Mouse (Mus musculus) left cerebral cortex, adult 2 months (tissue): Measurements from ENCODE around the gene Hbb-y. TPM values are rescaled to one million over a fixed set of nuclear protein-coding genes. Genes with fewer than 3 reads are reported as not detected.
"Not testable (repeated sequence)": the region's sequence is repeated elsewhere in the genome, so short reads cannot be mapped to it uniquely, and the experiment has no call there.

Experiments used
- DNase-seq, 2 experiments: peaks; one replicate each; pipeline ENCODE4 v3.0.0; 2021 to 2022; ENCODE audit warnings: low spot score in 2 of 2, mixed read lengths in 1 of 2; ENCODE audit errors: extremely low spot score in 1 of 2
- H3K27ac ChIP-seq: fragments of 200-600 bp; 2 replicates; pipeline ENCODE4 v1.8.1; 2022
- H3K4me3 ChIP-seq: fragments of 200-600 bp; 2 replicates; pipeline ENCODE4 v1.8.1; 2022
- CTCF ChIP-seq: fragments of 200-600 bp; IDR thresholded peaks from 2 replicates; pipeline ENCODE4 v1.8.1; 2022; ENCODE audit warnings: antibody characterized with exemption, mild to moderate bottlenecking, moderate library complexity
- intact Hi-C: fragments of 180-260 bp; cut with DNase I; formaldehyde crosslinking; loops from one replicate; pipeline ENCODE4 v1.15.1; 2025
- total RNA-seq, 2 experiments: library from RNA; stranded (reverse); gene quantifications; 2 replicates each; pipeline ENCODE4 v1.2.3; 2021

Gene Hbb-y
- total RNA-seq, 2 experiments from 2014 or later, result not detected

DNA sequence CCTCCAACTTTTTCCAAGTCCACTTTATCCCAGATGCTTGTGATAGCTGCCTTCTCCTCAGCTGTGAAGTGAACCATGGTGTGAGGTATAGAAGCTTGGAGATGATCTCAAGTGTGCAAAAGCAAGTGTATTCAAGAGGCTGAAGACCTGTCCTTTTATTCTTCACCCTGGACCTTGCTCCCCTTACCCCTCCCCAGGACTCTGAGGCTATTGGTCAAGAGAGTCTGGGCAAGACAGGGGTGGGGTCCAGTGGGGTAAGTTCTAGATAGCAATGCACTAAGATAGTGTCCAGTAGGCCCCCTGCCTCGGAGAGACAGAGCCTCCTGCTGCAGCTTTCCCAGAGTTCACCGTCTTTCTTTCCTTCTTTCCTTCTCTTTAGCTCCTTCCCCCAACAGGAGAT is 10.0 kb downstream of the Hbb-y start, which contains the start of gene Hbb-bh1:
TSS of gene Hbb-bh1 (minus strand) at position 131 of the 400 bp plus-strand sequence.
- no peak within 1 kb of the TSS for H3K4me3 ChIP-seq
- no peak for TF ChIP-seq CTCF
- intact Hi-C loops, result no loop called here
- DNase-seq, result no peak
- H3K27ac ChIP-seq, result no peak within 1 kb of the TSS

DNA sequence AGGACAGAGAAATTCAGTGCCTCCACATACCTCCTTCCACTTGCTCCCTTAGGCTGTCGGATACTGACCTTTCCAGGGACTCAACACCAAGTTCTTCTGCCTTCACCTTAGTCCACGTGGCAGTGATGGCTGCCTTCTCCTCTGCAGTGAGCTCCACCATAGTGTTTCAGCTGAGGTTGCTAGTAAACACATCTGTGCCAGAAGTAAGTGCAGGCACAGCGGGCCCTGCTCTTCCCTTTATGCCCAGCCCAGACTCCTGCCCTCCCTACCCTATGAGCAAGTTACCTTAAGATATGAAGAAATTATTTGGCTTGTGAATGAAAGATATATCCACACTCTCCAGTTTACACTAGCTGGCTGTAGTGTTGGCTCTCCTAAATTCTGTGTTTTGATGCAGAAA is 12.7 kb downstream of the Hbb-y start, which contains the start of gene Hbb-bh2:
TSS of gene Hbb-bh2 (minus strand) at position 253 of the 400 bp plus-strand sequence.
- no peak within 1 kb of the TSS for H3K27ac ChIP-seq
- intact Hi-C loops, result no loop called here
- TF ChIP-seq CTCF, result no peak
- H3K4me3 ChIP-seq, result no peak within 1 kb of the TSS
- no peak for DNase-seq

DNA sequence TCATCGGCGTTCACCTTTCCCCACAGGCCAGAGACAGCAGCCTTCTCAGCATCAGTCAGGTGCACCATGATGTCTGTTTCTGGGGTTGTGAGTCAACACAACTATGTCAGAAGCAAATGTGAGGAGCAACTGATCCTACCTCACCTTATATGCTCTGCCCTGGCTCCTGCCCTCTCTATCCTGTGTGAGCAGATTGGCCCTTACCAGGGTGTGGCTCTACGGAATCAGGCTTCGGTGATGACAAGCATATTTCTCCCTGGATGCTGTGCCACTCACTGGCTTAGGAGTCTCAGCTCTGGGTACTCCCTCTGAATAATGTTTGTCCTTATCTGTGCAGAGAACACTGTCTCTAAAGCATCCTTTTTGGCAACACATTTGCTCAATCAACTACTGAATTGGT is 25.2 kb downstream of the Hbb-y start, which contains the start of gene Hbb-bs:
TSS of gene Hbb-bs (minus strand) at position 289 of the 400 bp plus-strand sequence.
- no peak within 1 kb of the TSS for H3K4me3 ChIP-seq
- no peak within 1 kb of the TSS for H3K27ac ChIP-seq
- TF ChIP-seq CTCF, result no peak
- intact Hi-C loops, result no loop called here
- DNase-seq, result no peak

DNA sequence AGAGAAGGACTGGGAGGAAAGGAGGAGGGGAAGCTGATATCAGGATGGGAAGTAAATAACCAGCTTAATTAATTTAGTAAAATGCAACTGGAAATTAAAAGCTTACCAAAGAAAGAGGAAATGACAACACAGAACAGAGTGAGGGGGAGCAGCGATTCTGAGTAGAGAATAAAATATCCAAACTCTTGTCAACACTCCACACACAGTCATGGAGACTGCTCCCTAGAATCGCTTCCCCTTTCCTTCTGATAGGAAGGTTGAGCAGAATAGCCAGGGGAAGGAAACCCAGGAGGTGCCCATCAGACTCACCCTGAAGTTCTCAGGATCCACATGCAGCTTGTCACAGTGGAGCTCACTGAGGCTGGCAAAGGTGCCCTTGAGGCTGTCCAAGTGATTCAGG is 25.9 kb downstream of the Hbb-y start:
- DNase-seq, intact Hi-C loops, H3K4me3 ChIP-seq, H3K27ac ChIP-seq: not testable (repeated sequence)

DNA sequence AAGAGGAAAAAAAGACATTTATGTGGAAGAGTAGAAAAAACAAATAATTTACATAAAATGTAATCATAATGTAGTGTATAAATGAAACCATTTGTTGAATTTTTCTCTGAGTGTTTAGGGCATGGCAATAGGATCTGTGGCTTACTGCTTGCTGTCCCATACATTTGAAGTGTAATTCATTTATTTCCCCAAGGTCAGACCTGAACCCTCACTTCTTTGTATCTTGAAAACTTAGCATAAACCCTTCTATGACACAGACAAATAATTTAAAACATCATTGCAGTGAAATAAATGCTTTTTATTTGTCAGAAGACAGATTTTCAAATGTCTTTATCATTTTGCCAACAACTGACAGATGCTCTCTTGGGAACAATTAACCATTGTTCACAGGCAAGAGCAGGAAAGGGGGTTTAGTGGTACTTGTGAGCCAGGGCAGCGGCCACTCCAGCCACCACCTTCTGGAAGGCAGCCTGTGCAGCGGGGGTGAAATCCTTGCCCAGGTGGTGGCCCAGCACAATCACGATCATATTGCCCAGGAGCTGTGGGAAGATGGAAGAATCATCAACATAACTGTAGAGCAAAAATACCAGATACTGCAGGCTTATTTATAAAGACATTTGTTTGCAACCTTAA is 26.6 kb downstream of the Hbb-y start:
- no peak for TF ChIP-seq CTCF
- DNase-seq, result no peak
- intact Hi-C loops, result no loop called here
- H3K27ac ChIP-seq, result no peak overlapping the region
- no peak overlapping the region for H3K4me3 ChIP-seq

DNA sequence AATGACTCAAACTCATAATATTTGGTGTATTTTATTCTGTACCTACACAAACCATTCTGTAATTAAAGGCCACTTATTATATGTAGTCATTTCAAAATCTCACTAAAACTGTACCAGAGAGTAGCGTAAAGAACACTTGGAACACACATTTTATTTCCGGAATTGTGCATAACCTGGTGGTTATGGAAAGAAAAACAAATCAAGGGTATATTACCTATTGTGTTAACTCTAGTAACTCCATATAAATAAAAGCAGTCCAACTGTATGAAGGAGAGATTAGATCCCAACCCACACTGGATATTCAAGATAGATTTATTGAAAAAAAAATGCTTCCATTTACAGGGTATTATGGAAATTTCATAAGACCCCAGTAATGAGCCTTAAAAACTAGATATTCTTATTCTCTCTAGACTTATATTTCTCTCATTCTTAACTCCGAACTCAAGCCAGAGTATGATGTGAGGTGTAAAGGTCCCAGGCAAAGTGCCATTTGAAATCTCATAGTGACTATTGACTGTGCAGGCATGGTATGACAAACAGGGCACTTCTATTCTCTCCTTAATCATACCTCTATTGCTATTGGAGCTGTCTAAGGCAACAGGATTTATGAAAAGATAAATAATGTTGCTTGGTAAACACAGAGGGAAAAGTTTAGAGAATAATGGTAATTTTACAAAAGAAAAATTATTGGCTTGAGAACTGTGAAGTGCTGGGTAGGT is 27.3 kb downstream of the Hbb-y start:
- DNase-seq, result no peak
- no peak for TF ChIP-seq CTCF
- intact Hi-C loops, result no loop called here
- Histone ChIP-seq H3K4me3 (no peak overlapping the region), H3K27ac (no peak overlapping the region)

DNA sequence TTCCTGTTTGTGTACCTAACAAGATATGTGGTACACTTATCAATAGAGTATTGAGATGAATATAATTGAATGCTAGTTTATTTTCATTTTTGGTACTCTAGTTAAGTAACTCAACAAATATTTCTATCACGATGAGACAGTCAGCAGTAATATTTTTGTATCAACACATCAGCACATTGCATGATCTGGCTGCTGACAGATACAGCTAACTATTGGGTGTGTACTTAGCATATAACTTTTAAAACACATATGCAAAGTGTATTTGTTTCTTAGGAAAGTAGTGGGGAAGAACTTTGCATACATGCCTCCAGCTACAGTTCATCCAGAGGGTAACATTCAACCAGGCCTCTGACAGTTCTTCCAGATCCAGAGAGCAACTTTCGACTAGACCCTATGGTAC is 28.4 kb downstream of the Hbb-y start:
- DNase-seq, result no peak
- TF ChIP-seq CTCF, result no peak
- intact Hi-C loops, result no loop called here
- H3K4me3 ChIP-seq, result no peak overlapping the region
- no peak overlapping the region for H3K27ac ChIP-seq

DNA sequence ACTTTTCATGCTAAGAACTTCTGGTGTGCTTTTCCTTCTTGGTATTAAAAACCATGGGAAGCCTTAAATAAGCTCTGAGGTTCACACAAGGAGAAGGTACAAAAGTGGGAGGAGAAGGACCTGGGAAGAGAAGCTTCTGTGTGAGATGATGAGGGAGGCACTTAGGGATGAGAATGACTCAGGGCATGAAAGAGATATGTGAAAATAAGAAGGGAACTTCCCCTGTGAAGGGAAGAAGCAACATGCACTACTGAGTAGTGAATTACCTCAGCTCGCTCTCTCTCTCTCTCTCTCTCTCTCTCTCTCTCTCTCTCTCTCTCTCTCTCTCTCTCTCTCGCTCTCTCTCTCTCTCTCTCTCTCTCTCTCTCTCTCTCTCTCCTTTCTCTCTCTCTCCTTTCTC is 37.9 kb downstream of the Hbb-y start:
- H3K4me3 ChIP-seq, DNase-seq, H3K27ac ChIP-seq, intact Hi-C loops: not testable (repeated sequence)

DNA sequence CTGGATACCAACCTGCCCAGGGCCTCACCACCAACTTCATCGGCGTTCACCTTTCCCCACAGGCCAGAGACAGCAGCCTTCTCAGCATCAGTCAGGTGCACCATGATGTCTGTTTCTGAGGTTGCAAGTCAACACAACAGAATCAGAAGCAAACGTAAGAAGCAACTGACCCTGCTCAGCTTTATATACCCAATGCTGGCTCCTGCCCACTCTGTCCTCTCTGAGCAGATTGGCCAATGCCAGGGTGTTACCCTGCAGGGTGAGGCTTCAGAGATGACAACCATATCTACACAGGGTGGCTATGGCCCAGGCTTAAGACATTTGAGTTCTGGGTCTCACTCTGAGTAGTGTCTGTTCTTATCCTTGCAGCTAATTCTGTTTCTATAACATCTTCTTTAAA is 39.2 kb downstream of the Hbb-y start, which contains the start of gene Hbb-bt:
TSS of gene Hbb-bt (minus strand) at position 231 of the 400 bp plus-strand sequence.
- no peak within 1 kb of the TSS for H3K4me3 ChIP-seq
- intact Hi-C loops, result no loop called here
- DNase-seq, result no peak
- no peak within 1 kb of the TSS for H3K27ac ChIP-seq
- TF ChIP-seq CTCF, result no peak

DNA sequence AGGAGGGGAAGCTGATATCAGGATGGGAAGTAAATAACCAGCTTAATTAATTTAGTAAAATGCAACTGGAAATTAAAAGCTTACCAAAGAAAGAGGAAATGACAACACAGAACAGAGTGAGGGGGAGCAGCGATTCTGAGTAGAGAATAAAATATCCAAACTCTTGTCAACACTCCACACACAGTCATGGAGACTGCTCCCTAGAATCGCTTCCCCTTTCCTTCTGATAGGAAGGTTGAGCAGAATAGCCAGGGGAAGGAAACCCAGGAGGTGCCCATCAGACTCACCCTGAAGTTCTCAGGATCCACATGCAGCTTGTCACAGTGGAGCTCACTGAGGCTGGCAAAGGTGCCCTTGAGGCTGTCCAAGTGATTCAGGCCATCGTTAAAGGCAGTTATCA is 39.9 kb downstream of the Hbb-y start:
- H3K4me3 ChIP-seq, intact Hi-C loops, DNase-seq, H3K27ac ChIP-seq: not testable (repeated sequence)

DNA sequence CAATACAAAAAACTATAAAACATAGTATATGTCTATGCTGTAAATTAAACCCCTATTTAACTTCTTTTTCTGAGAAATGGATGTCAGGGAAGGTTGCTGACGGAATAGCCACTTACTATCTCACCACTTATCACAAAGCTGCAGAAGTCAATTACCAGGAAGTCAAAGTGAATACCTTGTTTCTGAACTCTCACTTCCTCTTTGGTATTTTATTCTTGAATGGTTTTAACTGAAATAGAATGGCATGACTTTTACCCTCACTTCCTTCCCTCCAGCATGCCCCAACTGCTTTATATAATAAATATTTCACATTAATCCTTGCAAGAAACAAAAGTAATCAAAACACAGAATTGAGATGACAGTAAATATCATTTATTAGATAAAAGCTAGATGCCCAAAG is 40.8 kb downstream of the Hbb-y start:
- intact Hi-C loops, result no loop called here
- H3K4me3 ChIP-seq, result no peak overlapping the region
- no peak for TF ChIP-seq CTCF
- DNase-seq, result no peak
- no peak overlapping the region for H3K27ac ChIP-seq

DNA sequence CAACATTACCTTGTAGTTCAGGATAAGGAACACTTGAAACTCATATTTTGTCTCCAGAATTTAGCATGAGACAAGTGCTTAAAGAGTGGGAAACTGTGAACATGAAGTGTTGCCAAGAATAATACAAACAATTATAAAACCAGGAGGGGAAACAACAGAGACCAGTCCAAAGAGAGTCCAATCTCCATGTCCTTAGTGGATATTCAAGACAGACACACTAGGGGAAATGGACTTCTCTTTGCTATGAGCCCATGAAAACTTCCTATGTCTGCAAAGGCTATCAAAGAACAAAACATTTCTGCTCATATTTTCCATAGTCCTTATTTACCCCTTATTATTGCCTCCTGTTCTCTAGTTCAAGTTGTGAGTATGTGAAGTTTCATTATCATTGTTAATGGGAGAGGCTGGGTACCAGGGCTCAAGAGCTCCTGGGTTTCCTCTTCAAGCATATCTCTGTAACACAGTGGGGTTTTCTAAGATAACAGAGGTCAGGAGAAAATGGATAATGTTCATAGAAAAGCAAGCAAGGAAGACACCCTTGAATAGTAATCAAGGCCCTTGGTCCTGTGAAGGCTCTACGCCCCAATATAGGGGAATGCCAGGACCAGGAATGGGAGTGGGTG is 41.7 kb downstream of the Hbb-y start:
- TF ChIP-seq CTCF, result no peak
- no peak for DNase-seq
- Histone ChIP-seq H3K27ac (no peak overlapping the region), H3K4me3 (no peak overlapping the region)
- intact Hi-C loops, result no loop called here
